Mouse (Mus musculus) E14TG2a.4 (cell line): ENCODE results near the gene Ncapd2.

Source experiments
- H3K27me3 ChIP-seq: 2 replicates; pipeline ENCODE4 v1.6.1; 2014; ENCODE audit warnings: low read length, control low read depth; ENCODE audit not compliant: insufficient read depth
- H3K36me3 ChIP-seq: 2 replicates; pipeline ENCODE4 v1.6.1; 2014; ENCODE audit warnings: low read length, control low read depth; ENCODE audit not compliant: insufficient read depth
- H3K4me1 ChIP-seq: replicated peaks from 2 replicates; pipeline ENCODE4 v1.6.1; 2014; ENCODE audit warnings: low read depth, low read length, control low read depth
- H3K4me3 ChIP-seq: replicated peaks from 2 replicates; pipeline ENCODE4 v1.5.1; 2014; ENCODE audit warnings: mild to moderate bottlenecking, low read length
- H3K9me3 ChIP-seq: 2 replicates; pipeline ENCODE4 v1.6.1; 2014; ENCODE audit warnings: low read length, control low read depth
- CTCF ChIP-seq: conservative IDR thresholded peaks from 2 replicates; pipeline ENCODE4 v1.5.1; 2014; ENCODE audit warnings: low read length
- NANOG ChIP-seq: IDR thresholded peaks from 2 replicates; pipeline ENCODE4 v1.6.1; 2014; ENCODE audit warnings: borderline replicate concordance, low read length, mixed read lengths
- POU5F1 ChIP-seq: IDR thresholded peaks from 2 replicates; pipeline ENCODE4 v1.6.1; 2014; ENCODE audit warnings: low read length, borderline replicate concordance

The Ncapd2 gene

DNA sequence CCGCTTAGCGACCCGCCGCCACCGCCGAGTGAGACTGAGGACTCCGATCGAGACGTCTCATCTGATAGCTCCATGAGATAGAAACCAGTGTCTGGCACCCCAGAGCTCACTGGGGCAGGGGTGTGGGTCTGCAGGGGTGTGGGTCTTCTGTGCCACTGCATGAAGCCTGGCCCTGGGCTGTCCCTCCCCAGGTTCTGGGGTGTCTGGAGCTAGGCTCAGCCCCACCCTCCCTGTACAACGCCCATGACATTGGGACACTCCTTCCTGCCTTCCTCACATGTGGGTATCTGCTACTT, 31.0 kb downstream of the Ncapd2 start:
- TF ChIP-seq NANOG (no peak), CTCF (no peak), POU5F1 (no peak)
- H3K36me3 ChIP-seq, result peaks cover 84% of the 10 kb centered on the region
- H3K4me3 ChIP-seq, result peak overlapping the region; percentile 55
- H3K4me1 ChIP-seq, result peaks cover 61% of the 10 kb centered on the region
- no peaks in the 10 kb centered on the region for H3K27me3 ChIP-seq
- H3K9me3 ChIP-seq, result no peaks in the 10 kb centered on the region

- H3K4me1 ChIP-seq, result peaks cover 66% of the 10 kb centered on the region
- H3K36me3 ChIP-seq, result peaks cover 88% of the 10 kb centered on the region
- peak overlapping the region; percentile 55 for H3K4me3 ChIP-seq
- TF ChIP-seq NANOG (no peak), CTCF (no peak), POU5F1 (no peak)
- H3K9me3 ChIP-seq, result no peaks in the 10 kb centered on the region
- no peaks in the 10 kb centered on the region for H3K27me3 ChIP-seq
These were observed 31.5 kb downstream of the Ncapd2 start for GRCm38 (mm10) chr6:125159773-125160557.

GRCm38 (mm10) chr6:125158944-125159492, 32.5 kb downstream of the Ncapd2 start:
- Histone ChIP-seq H3K36me3 (peaks cover 82% of the 10 kb centered on the region), H3K27me3 (no peaks in the 10 kb centered on the region), H3K4me3 (peak overlapping the region; percentile 49), H3K9me3 (no peaks in the 10 kb centered on the region), H3K4me1 (peaks cover 69% of the 10 kb centered on the region)
- no peak for TF ChIP-seq CTCF

DNA sequence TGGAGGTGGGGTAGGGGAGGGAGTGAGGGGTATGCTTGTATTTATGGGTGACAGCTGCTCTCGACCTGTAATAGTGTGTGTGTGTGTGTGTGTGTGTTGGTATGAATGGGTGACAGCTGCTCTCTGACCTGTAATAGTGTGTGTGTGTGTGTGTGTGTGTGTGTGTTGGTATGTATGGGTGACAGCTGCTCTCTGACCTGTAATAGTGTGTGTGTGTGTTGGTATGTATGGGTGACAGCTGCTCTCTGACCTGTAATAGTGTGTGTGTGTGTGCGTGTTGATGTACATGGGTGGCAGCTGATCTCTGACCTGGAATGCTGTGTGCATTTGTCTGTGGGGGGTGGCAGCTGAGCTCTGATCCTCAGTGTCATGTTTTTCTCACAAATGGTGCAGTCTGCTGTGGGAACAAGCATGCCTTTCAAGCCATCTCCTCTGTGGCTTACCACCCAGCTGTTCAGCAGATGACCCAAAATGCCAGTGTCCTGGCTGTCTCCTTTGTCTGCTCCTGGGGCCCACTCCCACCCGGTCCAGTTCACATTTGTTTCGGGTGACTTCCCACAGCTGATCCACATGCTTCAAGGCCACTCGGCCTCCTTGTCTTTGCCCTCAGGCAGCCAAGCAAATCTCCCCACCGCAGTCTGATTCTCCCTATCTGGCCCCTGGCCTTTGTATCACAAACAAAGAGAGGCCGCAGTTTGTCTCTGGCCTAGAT, 34.4 kb downstream of the Ncapd2 start:
- TF ChIP-seq POU5F1, result no peak
- no peak for TF ChIP-seq NANOG
- TF ChIP-seq CTCF, result no peak
- peaks cover 76% of the 10 kb centered on the region for H3K4me1 ChIP-seq
- no peaks in the 10 kb centered on the region for H3K9me3 ChIP-seq
- peaks cover 82% of the 10 kb centered on the region for H3K36me3 ChIP-seq
- no peaks in the 10 kb centered on the region for H3K27me3 ChIP-seq
- no peak overlapping the region for H3K4me3 ChIP-seq

- Histone ChIP-seq H3K36me3 (peaks cover 82% of the 10 kb centered on the region), H3K4me1 (peaks cover 82% of the 10 kb centered on the region), H3K4me3 (no peak overlapping the region), H3K9me3 (no peaks in the 10 kb centered on the region), H3K27me3 (no peaks in the 10 kb centered on the region)
- TF ChIP-seq NANOG, result no peak
- TF ChIP-seq CTCF, result no peak
- no peak for TF ChIP-seq POU5F1
These were observed 35.0 kb downstream of the Ncapd2 start for GRCm38 (mm10) chr6:125156491-125156890.

DNA sequence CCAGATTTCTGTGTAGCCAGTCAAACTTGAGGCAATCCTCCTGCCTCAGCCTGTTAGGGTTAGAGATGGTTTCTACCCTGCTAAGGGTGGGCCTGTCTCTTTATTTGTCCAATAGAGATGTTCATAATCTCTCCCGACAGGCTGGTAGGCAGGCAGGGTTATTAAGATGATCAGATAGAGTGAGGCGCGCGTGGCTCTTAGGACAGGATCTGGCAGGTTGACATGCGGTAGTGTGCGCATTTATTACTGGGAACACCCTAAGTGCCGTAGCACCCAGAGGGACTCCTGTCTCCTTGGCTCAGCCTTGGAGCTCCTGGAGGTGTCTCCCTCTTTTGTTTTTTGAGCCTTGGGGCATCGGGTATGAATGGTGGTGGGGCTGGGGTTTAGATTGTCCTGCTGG, 36.2 kb downstream of the Ncapd2 start:
- Histone ChIP-seq H3K4me3 (no peak overlapping the region), H3K36me3 (peaks cover 80% of the 10 kb centered on the region), H3K27me3 (no peaks in the 10 kb centered on the region), H3K4me1 (peaks cover 84% of the 10 kb centered on the region), H3K9me3 (no peaks in the 10 kb centered on the region)
- TF ChIP-seq CTCF (no peak), NANOG (no peak), POU5F1 (no peak)

- Histone ChIP-seq H3K4me1 (peaks cover 82% of the 10 kb centered on the region), H3K4me3 (no peak overlapping the region), H3K9me3 (no peaks in the 10 kb centered on the region), H3K27me3 (no peaks in the 10 kb centered on the region), H3K36me3 (peaks cover 76% of the 10 kb centered on the region)
- no peak for TF ChIP-seq NANOG
- no peak for TF ChIP-seq POU5F1
- TF ChIP-seq CTCF, result peak; percentile 17; the same call in 1 of the 2 replicates
These were observed 37.0 kb downstream of the Ncapd2 start for GRCm38 (mm10) chr6:125154550-125154949.

DNA sequence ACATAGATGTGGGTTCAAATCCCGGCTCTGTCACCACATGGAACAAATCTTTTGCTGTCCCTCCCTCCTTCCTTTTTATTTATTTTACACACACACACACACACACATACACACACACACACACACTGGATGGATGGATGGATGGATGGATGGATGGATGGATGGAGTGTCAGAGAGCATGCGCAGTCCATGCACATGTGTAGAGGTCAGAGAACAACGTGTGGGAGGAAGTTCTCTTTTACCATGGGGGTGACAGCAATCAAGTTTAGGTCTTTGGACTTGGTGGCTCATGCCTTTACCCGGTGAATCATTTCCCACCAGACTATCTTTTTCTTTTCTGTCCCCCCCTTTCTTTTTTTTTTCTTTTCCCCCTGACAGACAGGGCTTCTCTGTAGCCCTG, 37.8 kb downstream of the Ncapd2 start:
- no peaks in the 10 kb centered on the region for H3K9me3 ChIP-seq
- no peaks in the 10 kb centered on the region for H3K27me3 ChIP-seq
- peaks cover 73% of the 10 kb centered on the region for H3K36me3 ChIP-seq
- peaks cover 82% of the 10 kb centered on the region for H3K4me1 ChIP-seq
- no peak overlapping the region for H3K4me3 ChIP-seq
- no peak for TF ChIP-seq POU5F1
- no peak for TF ChIP-seq CTCF
- no peak for TF ChIP-seq NANOG
